Mouse (Mus musculus) stomach, embryonic 14.5 days (tissue): ENCODE measurements around the gene Nkx3-2. TPM values are rescaled to one million over a fixed set of nuclear protein-coding genes. Genes with fewer than 3 reads are reported as not detected.

Experiments
- ATAC-seq: fragments of 200-750 bp; cut with Nextera tagmentation; 2 replicates; pipeline ENCODE4 v1.8.0; 2017; ENCODE audit warnings: low read depth, moderate TSS enrichment; ENCODE audit not compliant: insufficient number of reproducible peaks, insufficient read depth, low FRiP score
- H3K27ac ChIP-seq: fragments of 300-500 bp; sonication (generic); 2 replicates; pipeline ENCODE4 v1.5.1; 2014; ENCODE audit warnings: mild to moderate bottlenecking, low read length, moderate library complexity, mixed read lengths
- H3K27me3 ChIP-seq: fragments of 300-500 bp; sonication (generic); 2 replicates; pipeline ENCODE4 v1.6.1; 2014; ENCODE audit warnings: low read length, control low read depth, mixed read lengths; ENCODE audit not compliant: control insufficient read depth, insufficient read depth
- H3K36me3 ChIP-seq: fragments of 300-500 bp; sonication (generic); 2 replicates; pipeline ENCODE4 v1.6.1; 2014; ENCODE audit warnings: mild to moderate bottlenecking, control low read depth, low read length, moderate library complexity, mixed read lengths; ENCODE audit not compliant: control insufficient read depth, insufficient read depth
- H3K4me1 ChIP-seq: fragments of 300-500 bp; sonication (generic); 2 replicates; pipeline ENCODE4 v1.6.1; 2014; ENCODE audit warnings: low read length, control low read depth, mixed read lengths; ENCODE audit not compliant: control insufficient read depth, insufficient read depth
- H3K4me2 ChIP-seq: fragments of 300-500 bp; sonication (generic); replicated peaks from 2 replicates; pipeline ENCODE4 v1.6.1; 2014; ENCODE audit warnings: low read depth, low read length, control low read depth
- H3K4me3 ChIP-seq: fragments of 300-500 bp; sonication (generic); 2 replicates; pipeline ENCODE4 v1.5.1; 2014; ENCODE audit warnings: low read depth, low read length, control low read depth
- H3K9ac ChIP-seq: fragments of 300-500 bp; sonication (generic); replicated peaks from 2 replicates; pipeline ENCODE4 v1.6.1; 2014; ENCODE audit warnings: low read depth, mild to moderate bottlenecking, control low read depth, low read length, moderate library complexity, mixed read lengths
- H3K9me3 ChIP-seq: fragments of 300-500 bp; sonication (generic); 2 replicates; pipeline ENCODE4 v1.6.1; 2016; ENCODE audit warnings: low read depth, low read length, control low read depth; ENCODE audit not compliant: control insufficient read depth
- WGBS: fragments of 180-500 bp; shearing (Covaris S2); extraction: QIAGEN DNeasy Blood & Tissue Kit; methylation state at CpG from one replicate; pipeline ENCODE4 v1.1.7; 2014; 5-methylcytosine and 5-hydroxymethylcytosine counted together
- polyA plus RNA-seq: library from polyadenylated mRNA; unstranded; fragments of >200 nt; fragmentation: Nextera tagmentation; extraction: Ambion mirVana; gene quantifications from 2 replicates; pipeline ENCODE4 v1.2.1, GENCODE M21; 2014

Gene Nkx3-2
- polyA plus RNA-seq, 1 experiment from 2014 or later = 2.0 TPM

DNA sequence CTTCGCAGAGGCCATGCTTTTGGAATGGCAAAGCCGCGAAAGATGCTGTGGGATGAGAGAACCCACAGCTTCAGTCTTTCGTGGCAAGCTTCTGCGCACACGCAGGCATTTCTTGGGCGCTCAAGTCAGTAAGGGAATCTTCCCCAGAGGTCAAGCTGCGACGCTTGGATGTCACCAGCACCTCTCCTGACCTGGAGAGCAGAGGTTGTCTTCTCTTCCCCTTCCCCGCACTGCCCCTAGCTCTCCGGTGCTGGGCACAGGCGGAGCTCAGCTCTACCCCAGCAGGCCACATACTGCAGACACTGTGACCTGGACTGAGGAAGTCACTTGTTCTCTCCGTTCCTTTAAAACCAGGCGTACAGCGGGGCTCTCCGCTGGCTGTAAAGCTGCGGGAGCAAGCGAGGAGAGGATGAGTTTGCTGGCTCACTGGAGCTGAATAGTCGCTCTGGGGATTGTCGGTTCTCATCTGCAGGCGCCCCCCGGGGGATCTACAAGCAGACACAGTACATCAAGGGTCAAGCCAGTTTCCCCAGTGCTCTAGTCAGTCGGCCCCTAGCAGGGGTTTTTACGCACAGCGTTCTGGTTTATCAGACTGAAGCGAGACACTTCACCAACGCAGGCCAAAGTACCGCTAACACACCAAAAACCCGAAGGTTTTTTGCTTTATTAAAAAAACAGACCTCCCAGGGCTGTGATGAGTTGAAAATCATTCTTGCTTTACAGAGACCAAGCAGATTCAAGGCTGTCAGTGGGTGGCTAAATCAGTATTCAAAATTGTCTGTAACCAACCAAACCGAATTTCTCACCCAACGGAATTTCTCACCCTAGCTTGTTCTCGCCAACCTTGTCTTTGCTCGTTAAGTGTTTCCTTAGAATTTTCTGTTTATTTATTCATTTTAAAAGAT is 3.2 kb upstream of the Nkx3-2 start:
- peaks cover 10% of the 10 kb centered on the region; the same call in 1 of the 2 replicates for H3K4me1 ChIP-seq
- peaks cover 28% of the 10 kb centered on the region for H3K27me3 ChIP-seq
- no peak overlapping the region for H3K27ac ChIP-seq
- no peaks in the 10 kb centered on the region for H3K9me3 ChIP-seq
- no peak for ATAC-seq
- H3K4me2 ChIP-seq = peak overlapping the region; percentile 35
- H3K4me3 ChIP-seq = peak overlapping the region; percentile 25
- no peak overlapping the region for H3K9ac ChIP-seq
- H3K36me3 ChIP-seq = no peaks in the 10 kb centered on the region
- 13% methylated on average over 33 of the region's 33 CpGs for WGBS

- Histone ChIP-seq H3K27ac (peak overlapping the region; percentile 11; the same call in 1 of the 2 replicates), H3K9ac (0 out of 2 replicates have a peak overlapping the region, but pooled peaks have one; percentile 2), H3K4me2 (peak overlapping the region; percentile 35; the same call in 1 of the 2 replicates), H3K27me3 (peaks cover 32% of the 10 kb centered on the region), H3K4me1 (peaks cover 10% of the 10 kb centered on the region; the same call in 1 of the 2 replicates), H3K36me3 (no peaks in the 10 kb centered on the region), H3K4me3 (peak overlapping the region; percentile 13; the same call in 1 of the 2 replicates), H3K9me3 (no peaks in the 10 kb centered on the region)
- ATAC-seq = no peak
- WGBS = 8% methylated on average over 27 of the region's 27 CpGs
Measured at GRCm38 (mm10) chr5:41766406-41767010, 2.2 kb upstream of the Nkx3-2 start.

GRCm38 (mm10) chr5:41765626-41766405 is 1.5 kb upstream of the Nkx3-2 start:
- 11% methylated on average over 14 of the region's 14 CpGs for WGBS
- no peaks in the 10 kb centered on the region for H3K36me3 ChIP-seq
- H3K4me2 ChIP-seq = peak overlapping the region; percentile 35; the same call in 1 of the 2 replicates
- no peaks in the 10 kb centered on the region for H3K9me3 ChIP-seq
- H3K9ac ChIP-seq = no peak overlapping the region
- peaks cover 10% of the 10 kb centered on the region; the same call in 1 of the 2 replicates for H3K4me1 ChIP-seq
- peak overlapping the region; percentile 18; the same call in 1 of the 2 replicates for H3K27ac ChIP-seq
- peak overlapping the region; percentile 13; the same call in 1 of the 2 replicates for H3K4me3 ChIP-seq
- H3K27me3 ChIP-seq = peaks cover 38% of the 10 kb centered on the region
- no peak for ATAC-seq

DNA sequence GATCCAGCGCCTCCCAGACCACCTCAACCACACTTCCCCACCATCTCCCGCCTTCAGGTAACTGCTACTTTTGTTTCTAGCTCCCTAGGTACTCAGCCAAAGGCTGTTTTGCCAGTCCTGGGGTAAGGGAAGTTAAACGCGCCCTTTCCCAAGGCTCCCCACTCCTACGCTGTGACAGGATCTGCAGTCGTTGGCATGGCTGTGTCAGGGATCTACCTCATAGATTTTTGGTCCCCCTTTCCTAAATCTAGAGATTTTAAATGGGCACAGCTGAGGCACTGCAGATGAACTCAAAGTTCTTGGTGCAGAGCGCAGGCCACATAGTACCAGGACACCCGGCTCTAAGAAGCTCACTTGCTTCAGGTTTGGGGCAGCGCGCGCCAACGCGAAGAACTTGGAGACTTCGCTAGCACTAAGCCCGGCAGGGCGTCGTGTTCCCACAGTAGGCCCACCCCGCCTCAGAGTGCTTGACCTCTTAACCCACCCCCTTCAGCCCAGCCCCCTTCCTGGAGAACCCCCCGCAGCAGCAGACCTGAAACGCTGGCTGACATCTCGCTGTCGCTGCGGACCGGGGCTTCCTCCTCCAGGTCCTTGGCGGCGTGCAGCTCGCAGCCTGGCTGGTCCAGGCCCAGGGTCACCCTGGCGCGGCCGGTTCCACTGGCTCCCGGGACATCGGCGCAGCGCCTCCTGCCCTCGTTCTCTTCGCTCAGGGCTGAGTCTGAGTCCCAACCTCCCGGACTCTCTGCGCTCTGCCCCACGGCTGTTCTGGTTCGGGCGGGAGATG is 1.2 kb downstream of the Nkx3-2 start:
- Histone ChIP-seq H3K9me3 (no peaks in the 10 kb centered on the region), H3K27me3 (peaks cover 44% of the 10 kb centered on the region), H3K4me3 (peak overlapping the region; percentile 47), H3K27ac (peak overlapping the region; percentile 81; the same call in 1 of the 2 replicates), H3K4me2 (peak overlapping the region; percentile 53), H3K9ac (peak overlapping the region; percentile 53), H3K36me3 (no peaks in the 10 kb centered on the region), H3K4me1 (peaks cover 10% of the 10 kb centered on the region; the same call in 1 of the 2 replicates)
- ATAC-seq = peak; percentile 48; the same call in 1 of the 2 replicates
- 2% methylated on average over 41 of the region's 41 CpGs for WGBS

GRCm38 (mm10) chr5:41762141-41762946 is 2.0 kb downstream of the Nkx3-2 start:
- H3K27ac ChIP-seq = peak overlapping the region; percentile 81
- no peaks in the 10 kb centered on the region for H3K36me3 ChIP-seq
- peak overlapping the region; percentile 47 for H3K4me3 ChIP-seq
- WGBS = 7% methylated on average over 27 of the region's 27 CpGs
- H3K4me1 ChIP-seq = peaks cover 7% of the 10 kb centered on the region; the same call in 1 of the 2 replicates
- H3K27me3 ChIP-seq = peaks cover 48% of the 10 kb centered on the region
- no peaks in the 10 kb centered on the region for H3K9me3 ChIP-seq
- peak overlapping the region; percentile 53 for H3K4me2 ChIP-seq
- no peak for ATAC-seq
- H3K9ac ChIP-seq = peak overlapping the region; percentile 53; the same call in 1 of the 2 replicates

- Histone ChIP-seq H3K36me3 (no peaks in the 10 kb centered on the region), H3K4me2 (peak overlapping the region; percentile 53), H3K4me1 (peaks cover 7% of the 10 kb centered on the region; the same call in 1 of the 2 replicates), H3K27ac (peak overlapping the region; percentile 81; the same call in 1 of the 2 replicates), H3K27me3 (peaks cover 47% of the 10 kb centered on the region), H3K9me3 (no peaks in the 10 kb centered on the region), H3K4me3 (peak overlapping the region; percentile 47), H3K9ac (peak overlapping the region; percentile 53; the same call in 1 of the 2 replicates)
- ATAC-seq = no peak
- WGBS = 2% methylated on average over 56 of the region's 56 CpGs
Measured at GRCm38 (mm10) chr5:41761509-41762140, 2.7 kb downstream of the Nkx3-2 start.
